Mouse (Mus musculus) testis, postnatal 10 days (tissue): ENCODE measurements around the gene Myo1c.
A peak's percentile ranks its signal among the peaks of the same experiment; 100 is the strongest.
"Not testable (repeated sequence)": the region's sequence is repeated elsewhere in the genome, so short reads cannot be mapped to it uniquely, and the experiment has no call there.

Source experiments
- DNase-seq: peaks from one replicate; pipeline ENCODE4 v3.0.0; 2021; ENCODE audit warnings: low spot score

Myo1c gene

GRCm38 (mm10) chr11:75669176-75669852 is 19.0 kb downstream of the Myo1c start:
- DNase-seq: no peak

- no peak for DNase-seq
Observed at GRCm38 (mm10) chr11:75669853-75670200, 19.5 kb downstream of the Myo1c start.

GRCm38 (mm10) chr11:75671426-75672180 is 21.3 kb downstream of the Myo1c start:
- no peak for DNase-seq

- DNase-seq: no peak
Observed at GRCm38 (mm10) chr11:75673411-75673810, 23.1 kb downstream of the Myo1c start.

- no peak for DNase-seq
Observed at GRCm38 (mm10) chr11:75674875-75675274, 24.6 kb downstream of the Myo1c start.

- no peak for DNase-seq
Observed at GRCm38 (mm10) chr11:75677881-75678746, 27.8 kb downstream of the Myo1c start.

GRCm38 (mm10) chr11:75678747-75679438 is 28.6 kb downstream of the Myo1c start, which contains the start of gene Crk:
Gene Crk (plus strand): TSS chr11:75679259.
- DNase-seq: peak; percentile 98

GRCm38 (mm10) chr11:75679439-75680171 is 29.3 kb downstream of the Myo1c start:
- no peak for DNase-seq

- no peak for DNase-seq
Observed at GRCm38 (mm10) chr11:75684462-75684861, 34.2 kb downstream of the Myo1c start.

GRCm38 (mm10) chr11:75684956-75685355 is 34.7 kb downstream of the Myo1c start:
- no peak for DNase-seq

- no peak for DNase-seq
Observed at GRCm38 (mm10) chr11:75687343-75687993, 37.2 kb downstream of the Myo1c start.

GRCm38 (mm10) chr11:75688132-75688531 is 37.8 kb downstream of the Myo1c start:
- DNase-seq: no peak

- DNase-seq: no peak
Observed at GRCm38 (mm10) chr11:75689977-75690376, 39.7 kb downstream of the Myo1c start.

GRCm38 (mm10) chr11:75691047-75691446 is 40.7 kb downstream of the Myo1c start:
- DNase-seq: no peak

- DNase-seq: no peak
Observed at GRCm38 (mm10) chr11:75693570-75693969, 43.3 kb downstream of the Myo1c start.

- DNase-seq: not testable (repeated sequence)
Observed at GRCm38 (mm10) chr11:75697464-75697863, 47.2 kb downstream of the Myo1c start.

- DNase-seq: no peak
Observed at GRCm38 (mm10) chr11:75700557-75700956, 50.3 kb downstream of the Myo1c start.

GRCm38 (mm10) chr11:75702761-75703160 is 52.5 kb downstream of the Myo1c start:
- DNase-seq: no peak

- DNase-seq: no peak
Observed at GRCm38 (mm10) chr11:75703748-75704147, 53.4 kb downstream of the Myo1c start.

GRCm38 (mm10) chr11:75713949-75714348 is 63.6 kb downstream of the Myo1c start:
- no peak for DNase-seq

- no peak for DNase-seq
Observed at GRCm38 (mm10) chr11:75715556-75715955, 65.3 kb downstream of the Myo1c start.
